ENCODE assay signal across 10 mouse cellular contexts in the genomic region with DNA sequence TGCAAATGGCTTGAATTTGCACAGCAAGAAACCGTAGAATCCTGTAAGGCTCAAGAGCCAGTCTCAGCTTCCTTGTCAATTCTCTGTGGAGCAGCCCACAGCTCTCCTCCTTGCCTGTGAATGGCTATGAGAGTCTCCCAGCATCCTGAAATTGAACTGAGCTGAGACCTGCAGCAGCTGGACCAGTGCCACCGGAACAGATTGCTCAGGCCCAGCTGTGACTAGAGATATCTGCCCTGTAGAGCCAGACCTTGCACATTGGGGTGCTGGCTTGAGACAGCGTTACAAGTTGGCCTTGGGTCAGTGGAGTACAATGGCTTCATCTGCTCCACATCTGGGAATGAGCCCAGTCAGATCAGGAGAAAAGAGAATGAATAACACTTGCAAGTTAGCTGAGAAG.
DNase-seq lines count a peak whose midpoint lies in the region; ATAC-seq and TF ChIP-seq lines count a peak whose summit lies in the region.
"Had no signal": no experiment of that assay in that cellular context is flagged by ENCODE, and none has a peak within 500 bp of the region (broad histone marks: within the 10 kb centered on the region; RNA-seq: fewer than 3 reads in every experiment).

No protein-coding gene starts in this region.

- WGBS in hindbrain, embryonic 14.5 days, result 31% methylated on average over 3 of the region's 3 CpGs
- WGBS in hindbrain, embryonic 13.5 days, result 50% methylated on average over 3 of the region's 3 CpGs

- no peaks in the 10 kb centered on the region for H3K27me3 ChIP-seq in hindbrain, embryonic 14.5 days (ENCODE audit: control insufficient read depth, insufficient read depth, low read length)
- H3K27me3 ChIP-seq in hindbrain, embryonic 13.5 days, result no peaks in the 10 kb centered on the region
- H3K27me3 ChIP-seq: liver, embryonic 15.5 days had no signal

- peaks cover 5% of the 10 kb centered on the region; the same call in 1 of the 2 replicates for H3K4me1 ChIP-seq in hindbrain, embryonic 14.5 days (replicated peaks; ENCODE audit: control insufficient read depth, insufficient read depth, low read length)
- H3K4me1 ChIP-seq in hindbrain, embryonic 13.5 days (replicated peaks), result peaks cover 25% of the 10 kb centered on the region
- H3K4me1 ChIP-seq: liver, embryonic 15.5 days had no signal

- no peaks in the 10 kb centered on the region for H3K9me3 ChIP-seq in hindbrain, embryonic 14.5 days (ENCODE audit: control insufficient read depth, low read length)
- no peaks in the 10 kb centered on the region for H3K9me3 ChIP-seq in hindbrain, embryonic 13.5 days
- H3K9me3 ChIP-seq: liver, embryonic 15.5 days had no signal

- no peak overlapping the region for H3K4me2 ChIP-seq in hindbrain, embryonic 14.5 days (replicated peaks)
- no peak overlapping the region for H3K4me2 ChIP-seq in hindbrain, embryonic 13.5 days
- H3K4me2 ChIP-seq: liver, embryonic 15.5 days had no signal

- H3K4me3 ChIP-seq in hindbrain, embryonic 14.5 days (replicated peaks; ENCODE audit: low read length), result no peak overlapping the region
- H3K4me3 ChIP-seq in hindbrain, embryonic 13.5 days, result no peak overlapping the region
- H3K4me3 ChIP-seq: liver, embryonic 15.5 days had no signal

- H3K9ac ChIP-seq in hindbrain, embryonic 14.5 days, result no peak overlapping the region
- no peak overlapping the region for H3K9ac ChIP-seq in hindbrain, embryonic 13.5 days
- H3K9ac ChIP-seq: liver, embryonic 15.5 days had no signal

- no peak for TF ChIP-seq POLR2A in brain, embryonic 14.5 days (IDR thresholded peaks at IDR 0.05; ENCODE audit: borderline replicate concordance, extremely low read depth, insufficient read depth, insufficient read length, poor library complexity, severe bottlenecking)

- peak; percentile 28 for DNase-seq in hindbrain, embryonic 14.5 days (ENCODE audit: low spot score)
- DNase-seq in brain, embryonic 14.5 days (ENCODE audit: low read depth), result peak; percentile 57
- peak; percentile 45 for DNase-seq in gastrocnemius, postnatal 10 days
- DNase-seq in left cerebral cortex, postnatal 10 days (ENCODE audit: extremely low spot score in 1 of 2, low spot score in 2 of 2), result peak; percentile 11 to 60
- no peak for DNase-seq in thymus, postnatal 36 days
- DNase-seq in lung, postnatal 4 days, result no peak
- DNase-seq in urinary bladder, adult 2 months (ENCODE audit: low spot score), result no peak
- DNase-seq: embryo, embryonic 11 days had no signal

- intact Hi-C loops in left cerebral cortex, postnatal 10 days (cut with DNase I), result no loop called here

- no peak overlapping the region; the same call in 1 of the 2 replicates for H3K27ac ChIP-seq in hindbrain, embryonic 14.5 days
- H3K27ac ChIP-seq in hindbrain, embryonic 13.5 days, result no peak overlapping the region
- H3K27ac ChIP-seq: liver, embryonic 15.5 days had no signal

- H3K36me3 ChIP-seq in hindbrain, embryonic 14.5 days (replicated peaks; ENCODE audit: control insufficient read depth, insufficient read depth), result no peaks in the 10 kb centered on the region
- no peaks in the 10 kb centered on the region for H3K36me3 ChIP-seq in hindbrain, embryonic 13.5 days
- H3K36me3 ChIP-seq: liver, embryonic 15.5 days had no signal

- TF ChIP-seq CTCF in brain, embryonic 14.5 days (IDR thresholded peaks at IDR 0.05; ENCODE audit: borderline replicate concordance, extremely low read depth, insufficient read depth, insufficient read length), result no peak

- no peak for ATAC-seq in hindbrain, embryonic 14.5 days (ENCODE audit: low FRiP score)
- no peak for ATAC-seq in hindbrain, embryonic 13.5 days (ENCODE audit: low FRiP score)

Comparison
In these comparisons a context has a peak if more than half of its experiments do, and no peak if none do; other contexts are left out.
1. DNase-seq: peak in hindbrain, embryonic 14.5 days (single experiment), brain, embryonic 14.5 days (single experiment), gastrocnemius, postnatal 10 days (single experiment) and left cerebral cortex, postnatal 10 days (2 of 2); none in thymus, postnatal 36 days (0 of 2), lung, postnatal 4 days (0 of 2) and urinary bladder, adult 2 months (single experiment).